Mouse (Mus musculus) embryo, embryonic 11.5 days (tissue): ENCODE results near the gene Tmem56.

Source experiments
- DNase-seq: peaks from one replicate; pipeline ENCODE4 v3.0.0-alpha.2; 2012; ENCODE audit warnings: low read depth, low spot score

Gene Tmem56

GRCm38 (mm10) chr3:121282998-121283397, at the start of gene Tmem56:
Gene Tmem56 (minus strand): TSS chr3:121283098.
- no peak for DNase-seq

- DNase-seq: no peak
Measured at GRCm38 (mm10) chr3:121330244-121330646, 47.3 kb upstream of the Tmem56 start.

- no peak for DNase-seq
Measured at GRCm38 (mm10) chr3:121329647-121330046, 46.7 kb upstream of the Tmem56 start.

GRCm38 (mm10) chr3:121327406-121327805, 44.5 kb upstream of the Tmem56 start:
- DNase-seq: no peak

GRCm38 (mm10) chr3:121323371-121323770, 40.5 kb upstream of the Tmem56 start:
- no peak for DNase-seq

GRCm38 (mm10) chr3:121320896-121321295, 38.0 kb upstream of the Tmem56 start:
- no peak for DNase-seq

- DNase-seq: no peak
Measured at GRCm38 (mm10) chr3:121319906-121320305, 37.0 kb upstream of the Tmem56 start.

- DNase-seq: no peak
Measured at GRCm38 (mm10) chr3:121315498-121315897, 32.6 kb upstream of the Tmem56 start.

- DNase-seq: no peak
Measured at GRCm38 (mm10) chr3:121314149-121314548, 31.3 kb upstream of the Tmem56 start.

- no peak for DNase-seq
Measured at GRCm38 (mm10) chr3:121312979-121313378, 30.1 kb upstream of the Tmem56 start.

- DNase-seq: no peak
Measured at GRCm38 (mm10) chr3:121312426-121312825, 29.5 kb upstream of the Tmem56 start.

- DNase-seq: no peak
Measured at GRCm38 (mm10) chr3:121309896-121310714, 27.2 kb upstream of the Tmem56 start.

GRCm38 (mm10) chr3:121309429-121309828, 26.5 kb upstream of the Tmem56 start:
- no peak for DNase-seq

GRCm38 (mm10) chr3:121308935-121309334, 26.0 kb upstream of the Tmem56 start:
- no peak for DNase-seq

- peak; percentile 76 for DNase-seq
Measured at GRCm38 (mm10) chr3:121307532-121308234, 24.8 kb upstream of the Tmem56 start.

- DNase-seq: no peak
Measured at GRCm38 (mm10) chr3:121306641-121307040, 23.7 kb upstream of the Tmem56 start.

GRCm38 (mm10) chr3:121294200-121294599, 11.3 kb upstream of the Tmem56 start:
- no peak for DNase-seq

- DNase-seq: peak; percentile 95
Measured at GRCm38 (mm10) chr3:121291560-121292258, 8.8 kb upstream of the Tmem56 start, which contains the start of gene Alg14. Gene Alg14 (plus strand): TSS chr3:121291773.

GRCm38 (mm10) chr3:121291225-121291559, 8.3 kb upstream of the Tmem56 start:
- DNase-seq: no peak

GRCm38 (mm10) chr3:121290681-121291080, 7.8 kb upstream of the Tmem56 start:
- no peak for DNase-seq

- no peak for DNase-seq
Measured at GRCm38 (mm10) chr3:121287151-121287550, 4.3 kb upstream of the Tmem56 start.

GRCm38 (mm10) chr3:121285219-121285618, 2.3 kb upstream of the Tmem56 start:
- no peak for DNase-seq
